Mouse (Mus musculus) ZHBTc4 (cell line): ENCODE measurements at regions not wholly inside any gene's neighbourhood (a gene's known extent, or its start where the extent isn't known, plus 50 kb on each side); places are given as distances from the start of the nearest gene placed in this dataset.
A peak's percentile ranks its signal among the peaks of the same experiment; 100 is the strongest.

Experiments
- DNase-seq: peaks from one replicate; pipeline ENCODE4 v3.0.0-alpha.2; 2011; ENCODE audit warnings: low read depth, low spot score

DNA sequence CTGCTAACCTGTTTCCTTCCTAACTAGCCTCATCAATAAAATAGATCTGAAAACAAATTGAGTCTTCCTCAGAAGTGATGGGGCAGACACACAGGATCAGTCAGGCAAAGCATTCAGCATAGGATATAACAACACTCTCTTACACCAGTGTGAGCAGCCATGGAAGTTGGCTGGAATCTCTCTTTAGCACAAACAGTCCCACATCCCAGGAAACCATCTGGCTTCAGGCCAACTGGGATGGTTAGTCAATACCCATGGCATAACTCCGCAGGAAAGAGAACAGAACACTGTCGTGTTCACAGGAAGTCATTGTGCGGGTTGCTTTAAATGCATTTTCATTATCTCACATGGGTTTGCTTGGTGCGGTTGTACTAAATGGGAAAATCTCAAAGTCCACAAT lies 256.2 kb upstream of the Rag2 start:
- no peak for DNase-seq

DNA sequence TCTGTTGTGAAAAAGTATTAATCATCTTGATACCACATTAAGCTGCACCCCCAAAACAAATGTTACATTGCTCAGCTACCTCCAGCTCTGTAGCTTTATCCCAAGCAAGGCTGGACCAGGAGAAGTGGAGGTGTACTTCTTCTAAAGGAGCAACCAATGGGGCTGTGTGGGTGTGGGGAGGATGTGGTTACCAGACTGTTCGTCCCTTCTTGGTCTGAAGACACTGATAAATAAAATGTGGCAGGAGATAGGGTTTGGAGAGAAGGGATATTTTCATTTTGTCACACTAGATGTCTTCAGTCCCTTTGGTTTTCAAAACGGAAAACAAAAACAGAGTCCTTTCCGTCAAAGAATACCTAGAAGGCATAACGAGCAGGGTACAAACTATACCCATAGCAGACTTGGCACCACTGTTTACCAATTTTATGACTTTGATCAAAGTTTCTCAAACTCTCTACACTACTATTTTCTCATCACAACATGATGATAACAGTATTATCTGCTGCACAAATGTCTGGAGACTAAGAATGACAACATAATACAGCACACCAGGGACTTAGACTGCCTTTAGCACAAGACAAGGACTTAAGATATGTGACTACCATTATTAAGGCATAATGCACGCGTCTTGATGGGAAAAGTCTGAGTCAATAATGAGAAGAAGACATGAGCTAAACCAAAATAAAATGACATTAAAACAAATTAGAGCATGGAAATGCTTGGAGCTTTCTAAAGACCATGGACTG lies 253.4 kb upstream of the Rag2 start:
- no peak for DNase-seq

DNA sequence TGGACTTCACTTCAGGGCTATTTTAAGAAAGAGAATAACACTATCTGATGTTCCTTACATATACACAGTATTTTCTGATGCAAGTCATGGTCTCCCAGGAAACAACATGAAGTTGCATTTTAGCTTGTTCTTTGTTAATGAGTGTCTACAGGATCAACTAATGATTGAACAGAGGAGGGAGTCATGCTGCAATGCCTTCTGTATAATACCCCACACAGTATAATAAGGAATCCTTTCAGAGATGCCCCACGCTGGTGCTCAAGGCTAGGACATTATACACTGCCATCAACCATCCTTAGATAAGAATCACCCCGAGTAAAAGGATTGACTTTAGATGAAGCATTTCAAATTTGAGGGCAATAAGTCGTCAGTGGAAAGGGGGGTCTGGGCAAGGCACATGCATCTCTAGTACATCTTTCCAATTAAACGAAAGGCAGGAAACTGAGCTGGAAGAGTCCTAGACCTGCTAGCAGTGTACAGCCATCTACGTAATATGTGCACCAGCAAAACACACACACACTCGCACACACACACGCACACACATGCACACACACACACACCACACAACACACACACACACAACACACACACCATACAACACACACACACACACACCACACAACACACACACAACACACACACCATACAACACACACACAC lies 252.6 kb upstream of the Rag2 start:
- no peak for DNase-seq

DNA sequence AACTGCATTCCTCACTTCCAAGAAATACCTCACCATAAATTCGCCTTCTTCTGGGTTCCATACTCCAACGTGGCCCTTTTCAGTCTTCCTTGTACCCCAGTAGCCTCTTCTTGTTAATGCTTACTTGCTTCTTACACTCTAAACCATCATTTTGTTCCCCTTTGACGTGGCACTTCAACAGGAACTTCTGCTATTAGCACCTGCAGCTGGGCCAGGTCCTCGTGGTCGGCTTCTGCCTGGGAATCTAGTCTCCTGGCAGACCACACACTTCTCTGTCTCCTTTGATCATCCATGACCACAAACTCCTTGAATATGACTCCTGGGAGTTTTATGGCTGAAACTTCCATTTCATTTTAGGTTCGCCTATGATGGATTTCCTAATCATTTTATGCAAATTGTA lies 243.9 kb upstream of the Rag2 start:
- DNase-seq = no peak

DNA sequence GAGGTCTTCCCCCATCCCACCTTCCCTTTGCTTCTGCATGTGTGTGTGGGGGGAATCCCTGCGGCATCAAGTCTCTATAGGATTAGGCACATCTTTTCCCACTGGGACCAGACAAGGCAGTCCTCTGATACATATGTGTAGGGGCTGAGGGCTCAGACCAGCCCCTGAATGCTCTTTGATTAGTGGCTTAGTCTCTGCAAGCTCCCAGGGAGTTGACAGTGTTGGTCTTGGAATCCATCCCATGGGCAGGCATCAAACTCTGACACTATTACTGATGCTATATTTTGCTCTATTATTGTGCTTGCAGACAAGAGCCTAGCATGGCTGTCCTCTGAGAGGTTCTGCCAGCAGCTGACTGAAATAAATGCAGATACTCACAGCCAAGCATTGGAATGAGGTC lies 209.5 kb upstream of the Rag2 start:
- DNase-seq = no peak

DNA sequence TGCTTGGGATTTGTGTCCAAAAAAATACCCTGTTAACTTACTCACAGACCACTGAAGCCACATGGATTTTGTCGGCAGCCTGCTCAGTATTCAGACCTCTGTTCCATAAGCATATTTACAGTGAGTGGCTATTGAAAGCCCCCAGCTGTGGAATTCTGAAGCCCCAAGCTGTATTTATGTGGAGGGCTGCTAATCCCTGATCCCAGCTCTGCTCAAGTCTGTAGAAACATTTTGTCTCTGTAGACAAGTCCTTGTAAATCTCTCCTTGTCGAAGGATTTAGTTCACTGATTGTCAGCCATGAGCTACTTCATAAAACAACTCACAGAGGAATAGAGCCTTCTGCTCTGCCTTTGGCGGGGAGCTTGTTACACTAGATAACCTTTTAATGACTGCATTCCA lies 207.8 kb upstream of the Rag2 start:
- no peak for DNase-seq

DNA sequence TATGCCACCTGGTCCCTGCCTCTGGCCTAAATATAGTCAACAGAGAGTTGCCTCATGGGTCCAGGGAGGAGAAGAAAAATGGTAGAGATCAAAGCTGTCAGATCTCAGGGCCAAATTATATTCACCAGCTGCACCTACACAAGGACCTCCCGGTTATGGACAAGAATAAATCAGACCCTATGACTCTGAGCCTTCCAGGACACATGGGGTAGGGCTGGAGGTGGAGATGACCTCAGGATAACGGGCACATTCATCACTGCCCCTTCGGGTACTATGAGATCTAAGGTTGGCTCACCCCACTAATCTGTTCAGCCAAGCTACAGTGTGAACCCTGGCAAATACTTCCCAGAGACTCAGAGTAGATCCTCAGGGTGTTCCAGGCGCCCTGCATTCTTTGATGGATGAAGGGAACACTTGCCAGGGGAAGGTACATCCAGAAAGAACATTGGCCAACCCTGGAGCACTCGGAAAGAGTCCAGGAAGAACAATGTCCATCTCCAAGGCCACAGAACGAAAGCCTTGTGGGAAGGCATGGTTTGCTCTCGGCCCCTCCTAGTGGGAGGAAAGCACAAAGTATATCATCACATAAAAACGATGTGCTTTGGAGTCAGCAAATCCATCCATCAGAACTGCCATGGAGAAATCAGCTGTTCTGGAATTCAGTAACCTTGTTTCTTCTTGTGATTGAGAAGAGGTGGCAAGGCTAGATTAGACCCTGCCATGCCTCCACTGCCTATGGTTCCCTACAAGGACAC lies 191.2 kb upstream of the Rag2 start:
- DNase-seq = no peak

DNA sequence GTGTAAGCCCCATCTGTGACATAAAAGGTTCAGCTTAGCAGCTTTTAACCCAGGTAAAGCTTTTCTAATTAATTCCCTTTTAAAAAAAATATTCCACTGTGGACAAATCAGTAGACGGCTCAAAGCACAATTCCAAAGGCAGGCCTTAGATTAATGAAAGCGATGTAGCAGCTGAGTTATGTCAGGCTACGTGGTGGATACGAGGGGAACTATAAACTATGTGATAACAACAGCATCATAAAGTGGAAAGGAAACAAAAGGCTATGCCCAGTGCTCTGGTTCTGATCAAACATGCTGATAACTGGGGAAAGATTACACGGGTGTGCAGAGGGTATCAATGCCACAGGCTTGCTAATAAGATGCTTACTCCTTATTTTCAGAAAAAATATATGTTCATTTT lies 184.3 kb upstream of the Rag2 start:
- no peak for DNase-seq

DNA sequence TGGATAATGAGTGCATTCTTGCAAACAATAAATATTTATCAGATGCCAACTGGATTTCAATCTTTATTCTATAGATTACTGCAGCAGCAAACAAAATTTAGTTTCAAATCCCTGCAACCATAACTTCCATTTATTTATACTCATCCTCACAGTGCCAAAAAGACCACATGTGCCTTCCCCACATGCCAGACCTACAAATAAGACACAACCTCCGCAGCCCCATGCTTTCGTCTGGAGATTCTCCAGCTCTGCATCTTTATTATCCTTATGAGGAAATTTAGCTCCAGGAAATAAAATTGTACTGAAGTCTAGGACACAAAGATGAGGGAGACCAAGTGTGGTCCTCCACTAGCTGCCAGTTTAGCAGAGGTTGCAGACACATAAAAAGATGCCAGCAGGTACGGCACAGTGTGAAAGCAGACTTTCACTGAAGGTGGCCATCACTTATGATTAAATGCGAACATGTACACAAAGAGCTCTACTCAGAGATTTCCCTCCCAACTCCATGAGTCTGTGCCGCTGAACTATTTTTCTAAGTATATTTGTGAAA lies 183.4 kb upstream of the Rag2 start:
- DNase-seq = no peak

DNA sequence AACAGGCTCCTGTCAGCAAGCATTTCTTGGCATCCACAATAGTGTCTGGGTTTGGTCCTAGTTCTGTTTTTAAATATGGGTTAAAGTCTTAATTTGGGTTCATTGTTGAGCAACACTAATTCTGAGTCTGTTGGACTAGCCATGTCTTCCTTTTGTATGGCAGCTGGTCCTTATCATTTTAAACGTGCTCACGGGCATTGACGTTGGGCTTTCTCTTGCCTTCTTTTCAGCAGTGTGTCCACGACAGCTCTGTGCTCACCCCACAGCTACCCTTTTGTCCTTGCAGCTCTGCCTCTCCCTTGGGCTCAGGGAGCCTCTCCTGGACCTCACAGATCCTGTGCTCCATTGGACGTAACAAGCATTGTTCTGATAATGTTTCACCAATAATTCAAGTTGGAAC lies 168.9 kb upstream of the Rag2 start:
- DNase-seq = no peak

DNA sequence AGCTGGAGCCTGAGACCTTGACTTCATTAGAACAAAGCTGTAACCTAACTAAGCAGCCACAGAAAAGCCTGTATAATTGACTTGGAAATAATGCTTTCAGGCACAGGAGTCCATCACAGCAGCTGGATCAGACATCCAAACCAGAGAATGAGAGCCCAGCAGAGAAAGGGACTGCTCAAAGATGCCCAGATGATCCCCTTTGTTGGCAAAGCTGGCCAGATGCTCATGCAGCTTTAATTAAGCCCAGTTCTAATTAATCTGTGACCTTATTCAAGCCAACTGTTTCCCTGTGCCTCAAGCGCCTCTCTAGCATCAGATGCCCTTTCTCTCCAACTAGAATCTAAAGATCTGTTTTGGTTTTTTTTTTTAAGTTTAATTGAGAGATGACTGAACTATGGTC lies 165.6 kb upstream of the Rag2 start:
- DNase-seq = no peak

DNA sequence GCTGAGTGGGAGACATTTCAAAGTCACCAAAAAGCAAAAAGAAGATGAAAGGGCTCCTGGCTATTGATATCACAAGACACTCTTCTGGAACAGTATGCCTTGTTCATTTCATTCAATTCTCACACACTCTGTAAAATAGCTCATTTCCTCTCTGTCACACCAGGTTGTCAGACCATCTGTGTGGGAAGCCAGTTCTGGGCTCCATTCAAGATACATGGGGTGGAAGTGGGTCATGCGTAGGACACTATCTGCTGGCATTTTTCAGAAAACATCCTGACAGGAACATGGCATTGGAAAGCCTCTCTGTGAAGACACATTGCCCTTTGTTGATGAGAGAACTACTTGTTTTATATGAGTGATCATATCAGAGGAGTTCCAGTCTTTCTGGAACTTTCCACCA lies 162.1 kb upstream of the Rag2 start:
- DNase-seq = no peak

DNA sequence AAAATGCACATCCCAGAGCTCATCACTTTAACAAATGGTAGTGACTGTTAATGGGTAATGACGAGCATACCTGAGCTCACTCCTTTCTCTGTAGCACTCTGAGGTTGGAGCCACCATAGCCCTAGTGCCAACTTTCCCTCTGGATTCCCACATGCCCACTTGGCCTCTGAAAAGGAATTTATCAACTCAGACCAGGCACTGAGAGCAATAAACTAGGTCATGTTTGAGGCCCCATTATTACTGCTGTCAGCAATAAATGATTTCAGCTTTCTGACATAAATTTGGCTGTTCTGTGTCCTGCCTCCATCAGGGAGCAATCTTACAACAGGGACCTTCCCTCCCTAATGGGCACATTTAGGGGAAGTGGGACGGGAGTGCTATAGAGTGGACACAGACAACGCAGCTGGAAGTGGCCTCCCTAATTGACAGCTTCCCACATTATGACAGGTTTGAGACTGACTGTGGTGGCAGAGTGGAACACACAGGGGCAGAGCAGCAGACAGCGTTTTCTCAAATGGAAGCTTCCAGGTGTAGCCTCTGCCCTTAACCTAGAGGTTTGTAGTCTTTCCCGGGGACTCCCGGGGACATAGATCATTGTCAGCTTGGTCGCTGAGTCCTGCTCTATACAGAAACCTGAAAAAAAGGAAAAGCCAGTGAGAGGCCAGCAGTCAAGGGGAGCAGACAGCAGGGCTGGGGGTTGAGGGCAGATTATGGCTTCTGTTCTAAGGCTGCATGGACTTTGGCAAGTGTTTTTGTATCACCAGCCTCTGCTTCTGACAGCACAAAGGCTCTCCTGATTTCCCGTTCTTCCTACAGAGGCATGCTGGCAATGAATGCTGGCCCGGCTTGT lies 160.0 kb upstream of the Rag2 start:
- no peak for DNase-seq

DNA sequence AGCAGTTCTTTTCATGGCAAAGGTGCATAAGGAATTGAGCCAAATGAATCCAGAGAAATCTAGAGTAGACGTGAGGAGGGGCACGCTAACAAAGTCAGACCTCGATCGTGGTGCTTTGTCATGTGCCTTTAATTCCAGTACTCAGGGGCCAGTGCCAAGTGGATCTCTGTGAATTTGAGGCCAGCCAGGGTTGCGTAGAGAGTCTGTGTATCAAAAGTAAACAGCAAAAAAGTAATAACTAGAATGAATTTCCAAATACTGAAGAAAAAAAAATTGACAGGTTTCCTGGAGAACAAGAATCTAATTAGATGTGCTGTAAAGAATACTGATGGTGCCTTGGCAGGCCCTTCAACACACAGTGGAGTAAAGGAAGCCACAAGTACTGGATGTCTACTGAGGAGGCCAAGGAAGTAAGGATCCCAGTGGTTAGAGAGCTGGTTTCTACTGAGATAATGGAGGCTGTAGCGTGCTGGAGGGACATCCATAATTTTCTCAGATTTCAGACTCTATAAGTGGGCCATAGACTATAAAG lies 153.9 kb upstream of the Rag2 start:
- no peak for DNase-seq

DNA sequence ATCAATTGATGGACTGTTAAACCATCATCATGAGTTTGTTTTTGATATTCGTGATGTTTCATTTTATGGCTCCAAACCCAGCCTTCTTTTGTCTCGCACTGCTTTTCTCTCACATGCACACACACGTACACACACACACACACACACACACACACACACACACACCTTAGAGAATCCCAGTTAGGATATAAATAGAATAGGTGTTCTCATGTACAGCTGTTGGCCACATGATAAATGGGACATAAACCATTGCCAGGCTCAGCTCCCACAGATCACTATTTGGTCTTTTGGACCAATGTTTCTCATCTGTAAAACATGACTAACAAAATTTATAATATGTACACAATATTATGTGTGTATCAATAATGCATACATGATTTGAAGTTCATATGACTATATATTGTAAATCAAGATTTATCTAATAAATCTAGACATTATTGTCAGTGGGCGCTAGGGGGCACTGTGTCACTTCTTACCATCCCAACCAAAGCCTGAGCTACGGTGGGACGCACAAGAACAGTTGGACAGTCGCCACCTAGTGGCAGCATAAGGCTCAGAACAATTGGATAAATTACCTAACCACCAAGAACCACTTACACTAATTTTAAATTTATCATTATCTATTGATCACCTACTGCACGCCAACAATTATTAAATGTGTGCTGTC lies 151.9 kb upstream of the Rag2 start:
- DNase-seq = peak; percentile 91

DNA sequence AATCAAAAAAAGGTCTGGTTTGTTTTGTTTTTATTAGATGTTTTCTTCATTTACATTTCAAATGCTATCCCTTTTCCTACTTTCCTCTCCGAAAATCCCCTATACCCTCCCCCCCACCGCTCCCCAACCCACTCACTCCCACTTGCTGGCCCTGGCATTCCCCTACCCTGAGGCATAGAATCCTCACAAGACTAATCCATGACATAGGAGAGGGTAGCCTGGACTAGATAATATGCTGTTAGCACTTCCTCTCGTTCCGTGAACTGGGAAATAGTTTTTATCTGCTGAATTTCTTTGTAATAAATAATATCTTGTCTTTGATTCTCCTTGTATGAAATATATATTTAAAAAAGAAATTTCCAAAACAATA lies 151.4 kb upstream of the Rag2 start:
- DNase-seq = no peak

DNA sequence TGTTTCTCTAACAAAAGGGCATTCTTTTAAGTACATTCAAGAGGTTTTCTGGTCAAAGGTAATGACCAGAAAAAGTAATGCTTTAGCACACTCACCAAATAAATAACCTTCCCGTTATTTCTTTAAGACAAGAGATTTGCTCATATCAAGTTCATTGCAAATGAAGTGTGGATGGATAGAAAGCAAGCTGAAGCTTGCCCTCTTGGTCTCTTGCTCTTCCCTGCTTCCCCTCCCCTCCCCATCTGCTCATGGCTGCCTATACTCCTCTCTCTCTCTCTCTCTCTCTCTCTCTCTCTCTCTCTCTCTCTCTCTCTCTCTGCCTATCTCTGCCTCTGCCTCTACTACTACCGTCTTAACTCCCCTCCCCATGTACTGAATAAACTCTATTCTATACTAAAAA lies 147.7 kb upstream of the Rag2 start:
- no peak for DNase-seq

DNA sequence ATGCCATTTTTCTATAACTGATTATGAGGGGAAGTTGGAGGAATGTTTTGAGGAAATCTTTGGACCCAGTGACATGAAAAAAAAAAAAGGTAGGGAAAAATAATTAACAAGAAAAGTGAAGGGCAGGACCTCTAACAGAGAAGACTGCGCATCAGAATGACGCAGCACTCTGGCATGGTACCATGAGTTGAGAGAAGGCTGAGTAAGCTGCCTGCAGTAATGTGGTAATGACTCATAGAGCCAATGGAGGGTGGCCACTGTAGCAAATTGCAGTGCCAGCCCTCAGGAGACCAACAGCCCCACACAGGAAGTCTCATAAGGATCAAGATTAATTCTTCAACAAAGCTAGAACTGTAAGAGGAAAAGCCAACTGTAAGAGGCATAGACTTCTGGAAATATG lies 134.3 kb upstream of the Rag2 start:
- DNase-seq = no peak

DNA sequence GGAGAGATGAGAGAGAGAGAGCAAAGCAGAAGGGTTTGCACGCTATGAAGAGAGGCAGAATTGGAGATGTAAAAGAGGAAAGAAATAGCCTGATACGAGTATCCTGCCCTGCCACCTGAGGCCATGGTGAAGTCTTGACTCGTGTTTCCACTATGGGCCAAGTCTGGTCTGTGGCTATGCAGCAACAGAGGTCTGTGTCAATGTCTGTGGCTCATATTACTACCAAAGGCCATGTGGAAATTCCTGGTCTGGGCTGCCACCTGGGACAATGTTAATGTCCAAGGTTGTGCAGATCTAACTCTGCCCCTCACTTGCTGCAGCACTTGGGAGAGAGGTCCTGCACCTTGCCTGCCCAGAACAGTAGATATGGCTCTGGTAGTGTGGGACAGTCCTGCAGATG lies 132.8 kb upstream of the Rag2 start:
- DNase-seq = no peak

DNA sequence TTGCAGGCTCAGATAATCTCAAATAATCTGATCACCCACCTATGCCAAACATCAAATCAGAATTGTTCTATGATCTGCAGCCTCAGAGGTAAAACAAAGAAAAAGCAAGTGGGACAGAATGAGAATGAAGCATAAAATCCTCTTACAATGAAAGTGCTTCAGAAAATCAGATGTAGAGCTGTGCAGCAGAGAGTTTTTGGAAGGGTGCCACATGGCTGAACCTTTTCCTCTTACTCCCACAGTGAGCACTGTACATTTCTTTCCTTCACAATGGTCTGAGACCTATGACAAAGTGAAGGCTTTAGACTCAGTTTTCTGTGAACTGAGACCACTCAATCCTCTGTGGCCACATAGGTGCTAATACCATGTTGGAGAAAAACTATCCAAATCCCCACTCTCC lies 116.4 kb upstream of the Rag2 start:
- no peak for DNase-seq
